Mouse (Mus musculus) B cell, adult 2 months (primary cell): ENCODE data around the gene Borcs8.

Experiments
- DNase-seq, 2 experiments: peaks; one replicate each; pipeline ENCODE4 v3.0.0; 2022

Borcs8 gene

GRCm38 (mm10) chr8:70134931-70135330 lies 4.4 kb upstream of the Borcs8 start:
- DNase-seq, result no peak

- no peak for DNase-seq
Measured at GRCm38 (mm10) chr8:70136591-70136990, 2.7 kb upstream of the Borcs8 start.

- DNase-seq, result no peak
Measured at GRCm38 (mm10) chr8:70137890-70138289, 1.4 kb upstream of the Borcs8 start.

- no peak for DNase-seq
Measured at GRCm38 (mm10) chr8:70139981-70140380, 682 bp downstream of the Borcs8 start.

- no peak for DNase-seq
Measured at GRCm38 (mm10) chr8:70147678-70148607, 8.6 kb downstream of the Borcs8 start.

- DNase-seq, result no peak
Measured at GRCm38 (mm10) chr8:70150158-70150557, 10.9 kb downstream of the Borcs8 start.

GRCm38 (mm10) chr8:70152537-70153257 lies 13.4 kb downstream of the Borcs8 start:
- peak; percentile 82 to 83 for DNase-seq

GRCm38 (mm10) chr8:70157240-70157800 lies 18.0 kb downstream of the Borcs8 start:
- no peak for DNase-seq

GRCm38 (mm10) chr8:70158069-70158853 lies 19.0 kb downstream of the Borcs8 start:
- peak; percentile 88 to 90 for DNase-seq

- peak; percentile 33 to 37 for DNase-seq
Measured at GRCm38 (mm10) chr8:70159211-70159610, 19.9 kb downstream of the Borcs8 start.

GRCm38 (mm10) chr8:70160015-70160414 lies 20.7 kb downstream of the Borcs8 start:
- peak; percentile 82 to 84 for DNase-seq

- DNase-seq, result no peak
Measured at GRCm38 (mm10) chr8:70163316-70163715, 24.0 kb downstream of the Borcs8 start.

GRCm38 (mm10) chr8:70166504-70167110 lies 27.3 kb downstream of the Borcs8 start:
- DNase-seq, result peak; percentile 90 to 92

GRCm38 (mm10) chr8:70170116-70170515 lies 30.8 kb downstream of the Borcs8 start:
- no peak for DNase-seq

GRCm38 (mm10) chr8:70170748-70171147 lies 31.4 kb downstream of the Borcs8 start:
- DNase-seq, result no peak

- no peak for DNase-seq
Measured at GRCm38 (mm10) chr8:70171240-70171639, 31.9 kb downstream of the Borcs8 start.

GRCm38 (mm10) chr8:70172043-70172681 lies 32.9 kb downstream of the Borcs8 start, which contains the start of gene Tmem161a:
Gene Tmem161a, plus strand, starts transcription at chr8:70172356.
- DNase-seq, result peak; percentile 77 to 79

GRCm38 (mm10) chr8:70173320-70173719 lies 34.0 kb downstream of the Borcs8 start:
- no peak for DNase-seq

- DNase-seq, result no peak
Measured at GRCm38 (mm10) chr8:70174079-70174478, 34.8 kb downstream of the Borcs8 start.

- DNase-seq, result no peak
Measured at GRCm38 (mm10) chr8:70178231-70178630, 38.9 kb downstream of the Borcs8 start.

- DNase-seq, result no peak
Measured at GRCm38 (mm10) chr8:70179082-70179481, 39.8 kb downstream of the Borcs8 start.
